Mouse (Mus musculus): Measurements from ENCODE around the gene BC005537. TPM values are rescaled to one million over a fixed set of nuclear protein-coding genes. Genes with fewer than 3 reads are reported as not detected.
"Not testable (repeated sequence)": the region's sequence is repeated elsewhere in the genome, so short reads cannot be mapped to it uniquely, and the experiment has no call there.

Gene BC005537
- polyA plus RNA-seq (2016; fragmentation: Nextera tagmentation; extraction: Ambion mirVana): 20.9 and 22.3 TPM in 2 replicates

- WGBS: 1% methylated on average over 61 of the region's 74 CpGs
- Histone ChIP-seq H3K27me3 (no peaks in the 10 kb centered on the region), H3K4me3 (replicated peaks) (peak within 1 kb of the TSS; percentile 100), H3K9ac (peak within 1 kb of the TSS; percentile 99), H3K27ac (peak within 1 kb of the TSS; percentile 99), H3K36me3 (replicated peaks) (peaks cover 8% of the 10 kb centered on the region), H3K4me1 (peaks cover 26% of the 10 kb centered on the region), H3K9me3 (no peaks in the 10 kb centered on the region), H3K4me2 (peak within 1 kb of the TSS; percentile 82)
- ATAC-seq (ENCODE audit: low FRiP score): peak; percentile 57
Measured at GRCm38 (mm10) chr13:24801308-24801921, at the start of gene BC005537. Gene BC005537, plus strand, starts transcription at chr13:24801657.

DNA sequence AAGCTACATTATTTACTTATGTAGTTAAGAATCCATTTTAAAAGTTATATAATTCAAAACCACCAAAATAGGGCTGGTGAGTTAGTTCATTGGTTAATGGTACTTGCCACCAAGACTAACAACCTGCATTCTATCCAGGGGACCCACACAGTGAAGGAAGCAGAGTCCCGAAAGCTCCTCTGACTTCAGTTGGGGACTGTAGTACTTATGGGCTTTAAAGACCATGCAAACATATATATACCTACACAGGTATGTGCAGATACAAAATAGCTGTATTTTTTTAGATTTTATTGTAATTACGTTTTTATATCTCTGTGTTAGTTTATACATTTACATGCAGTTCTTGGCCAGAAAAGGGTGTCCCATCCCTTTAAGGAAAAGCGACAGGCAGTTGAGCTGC, 44.7 kb upstream of the BC005537 start:
- H3K4me2 ChIP-seq: no peak overlapping the region
- no peak overlapping the region for H3K4me3 ChIP-seq (replicated peaks)
- peaks cover 12% of the 10 kb centered on the region for H3K4me1 ChIP-seq
- H3K36me3 ChIP-seq (replicated peaks): peaks cover 57% of the 10 kb centered on the region
- 90% methylated on average over 3 of the region's 3 CpGs for WGBS
- no peaks in the 10 kb centered on the region for H3K27me3 ChIP-seq
- ATAC-seq (ENCODE audit: low FRiP score): no peak
- no peak overlapping the region for H3K9ac ChIP-seq
- no peaks in the 10 kb centered on the region for H3K9me3 ChIP-seq
- no peak overlapping the region for H3K27ac ChIP-seq

DNA sequence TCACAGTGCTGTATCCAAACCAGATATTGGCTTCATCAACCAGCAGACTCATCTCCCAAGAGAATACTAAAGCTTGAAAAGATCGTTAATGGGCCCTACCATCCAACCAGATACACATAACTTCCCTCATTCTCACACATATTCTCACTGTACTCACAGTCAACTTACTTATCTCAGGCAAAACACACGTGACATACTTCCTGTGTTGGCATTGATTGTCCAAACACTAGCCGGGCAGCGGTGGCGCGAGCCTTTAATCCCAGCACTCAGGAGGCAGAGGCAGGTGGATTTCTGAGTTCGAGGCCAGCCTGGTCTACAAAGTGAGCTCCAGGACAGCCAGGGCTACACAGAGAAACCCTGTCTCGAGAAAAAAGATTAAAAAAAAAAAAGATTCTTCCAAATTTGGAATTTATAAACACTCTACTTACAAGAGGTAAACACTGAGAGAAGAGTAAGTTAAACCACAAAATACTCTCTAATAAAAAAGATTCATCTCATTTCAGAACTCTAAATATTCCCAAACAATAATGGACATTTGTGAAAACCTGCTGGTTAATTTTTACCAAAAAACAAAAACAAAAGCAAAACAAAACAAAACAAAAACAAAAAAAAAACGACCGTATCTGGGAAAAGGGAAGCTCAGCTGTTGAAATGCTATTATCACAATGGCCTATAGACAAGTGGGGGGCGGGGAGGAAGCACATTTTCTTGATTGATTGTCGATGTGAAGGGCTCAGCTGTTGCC, 43.5 kb upstream of the BC005537 start:
- Histone ChIP-seq H3K4me1 (peaks cover 16% of the 10 kb centered on the region), H3K27ac (no peak overlapping the region), H3K36me3 (replicated peaks) (peaks cover 48% of the 10 kb centered on the region), H3K9me3 (no peaks in the 10 kb centered on the region), H3K27me3 (no peaks in the 10 kb centered on the region), H3K4me2 (no peak overlapping the region), H3K9ac (no peak overlapping the region), H3K4me3 (replicated peaks) (no peak overlapping the region)
- no peak for ATAC-seq (ENCODE audit: low FRiP score)
- WGBS: 91% methylated on average over 12 of the region's 12 CpGs

DNA sequence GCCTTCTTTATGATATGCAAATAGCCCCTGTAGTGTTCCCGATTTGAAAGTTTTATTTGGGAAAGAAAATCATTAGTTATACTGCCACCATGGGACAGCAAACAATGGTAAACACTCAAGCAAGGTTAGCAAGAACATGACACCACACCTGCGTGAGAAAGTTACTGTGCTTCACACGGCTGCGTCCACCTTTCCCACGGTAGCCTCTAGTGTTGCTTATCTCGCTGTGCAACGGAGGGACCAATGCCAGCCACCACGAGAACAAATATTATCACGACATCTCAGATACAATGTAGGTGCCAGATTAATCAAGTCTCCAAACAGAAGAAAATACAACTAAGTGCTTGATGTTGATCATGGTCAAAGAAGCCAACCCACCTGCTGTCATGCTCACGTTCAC, 42.0 kb upstream of the BC005537 start:
- H3K36me3 ChIP-seq (replicated peaks): peaks cover 40% of the 10 kb centered on the region
- WGBS: 93% methylated on average over 10 of the region's 10 CpGs
- no peaks in the 10 kb centered on the region for H3K27me3 ChIP-seq
- ATAC-seq (ENCODE audit: low FRiP score): no peak
- H3K9me3 ChIP-seq: no peaks in the 10 kb centered on the region
- peaks cover 16% of the 10 kb centered on the region for H3K4me1 ChIP-seq
- no peak overlapping the region for H3K27ac ChIP-seq
- 0 out of 2 replicates have a peak overlapping the region, but pooled peaks have one; percentile 12 for H3K9ac ChIP-seq
- H3K4me3 ChIP-seq (replicated peaks): no peak overlapping the region
- no peak overlapping the region for H3K4me2 ChIP-seq

GRCm38 (mm10) chr13:24760351-24760870, 41.0 kb upstream of the BC005537 start:
- Histone ChIP-seq H3K4me3 (replicated peaks) (peak overlapping the region; percentile 88), H3K27me3 (no peaks in the 10 kb centered on the region), H3K4me1 (peaks cover 16% of the 10 kb centered on the region), H3K9me3 (no peaks in the 10 kb centered on the region), H3K27ac (no peak overlapping the region), H3K36me3 (replicated peaks) (peaks cover 31% of the 10 kb centered on the region), H3K4me2 (peak overlapping the region; percentile 63), H3K9ac (peak overlapping the region; percentile 76)
- 73% methylated on average over 5 of the region's 5 CpGs for WGBS
- no peak for ATAC-seq (ENCODE audit: low FRiP score)

DNA sequence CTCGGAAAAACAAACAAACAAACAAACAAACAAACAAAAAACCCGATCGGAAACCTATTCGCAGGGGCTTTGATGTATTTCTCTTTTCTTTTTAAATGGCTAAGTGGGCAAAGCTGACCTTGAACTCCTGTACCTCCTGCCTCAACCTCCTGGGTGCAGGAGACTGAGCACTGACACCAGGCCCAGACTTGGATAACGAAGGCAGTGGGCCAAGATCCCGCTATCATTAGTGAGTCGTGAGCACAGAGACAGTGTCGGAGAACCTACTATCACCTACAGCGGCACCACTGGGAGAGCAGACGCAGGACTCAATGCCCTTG, 40.4 kb upstream of the BC005537 start:
- ATAC-seq (ENCODE audit: low FRiP score): no peak
- peak overlapping the region; percentile 95; the same call in 1 of the 2 replicates for H3K27ac ChIP-seq
- H3K9me3 ChIP-seq: no peaks in the 10 kb centered on the region
- H3K4me1 ChIP-seq: peaks cover 16% of the 10 kb centered on the region
- peak overlapping the region; percentile 63 for H3K4me2 ChIP-seq
- H3K9ac ChIP-seq: peak overlapping the region; percentile 76
- 8% methylated on average over 10 of the region's 10 CpGs for WGBS
- peaks cover 26% of the 10 kb centered on the region for H3K36me3 ChIP-seq (replicated peaks)
- peak overlapping the region; percentile 88 for H3K4me3 ChIP-seq (replicated peaks)
- no peaks in the 10 kb centered on the region for H3K27me3 ChIP-seq

DNA sequence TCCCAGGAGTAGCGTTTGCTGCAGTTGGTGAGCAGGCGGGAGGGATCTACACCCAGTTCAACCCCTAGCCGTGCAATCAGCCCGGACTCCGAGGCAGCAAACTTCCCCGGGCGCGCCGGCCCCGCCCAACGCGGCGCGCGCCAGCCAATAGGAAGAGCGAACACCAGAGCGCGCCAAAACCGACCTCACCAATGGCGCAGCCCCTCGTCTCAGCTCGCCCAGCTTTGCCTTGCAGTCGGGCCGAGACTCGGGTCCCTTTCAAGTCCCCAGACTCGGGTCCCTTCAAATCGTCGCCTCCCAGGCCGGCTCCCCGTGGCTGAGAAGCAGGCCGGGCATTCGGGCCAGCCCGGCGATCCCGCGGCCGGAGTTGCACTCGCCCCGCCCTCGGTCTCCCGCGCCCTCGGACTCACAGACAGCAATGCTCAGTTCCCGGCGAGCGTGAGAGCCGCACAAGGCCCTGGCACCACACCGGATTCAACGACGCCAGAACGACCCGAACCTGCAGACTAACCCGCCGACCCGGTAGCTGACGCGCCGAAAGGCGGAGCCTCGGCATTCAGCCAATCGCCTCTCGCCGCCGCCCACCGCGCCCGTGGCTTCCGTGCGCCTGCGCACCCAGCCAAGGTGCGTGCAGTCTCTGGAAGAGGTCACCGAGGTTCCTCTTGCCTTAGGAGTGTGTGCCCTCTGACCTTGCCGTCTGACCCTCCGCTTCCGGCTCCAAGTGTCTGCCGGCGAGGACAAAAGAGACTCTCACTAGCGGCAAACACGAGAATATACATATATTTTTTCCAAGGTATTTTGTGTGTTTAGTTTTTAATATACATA, 39.8 kb upstream of the BC005537 start, which contains the start of gene Gmnn:
Gene Gmnn (minus strand): TSS at position 521 of the 825 bp plus-strand sequence.
- Histone ChIP-seq H3K36me3 (replicated peaks) (peaks cover 23% of the 10 kb centered on the region), H3K4me2 (peak within 1 kb of the TSS; percentile 63), H3K4me3 (replicated peaks) (peak within 1 kb of the TSS; percentile 88), H3K9me3 (no peaks in the 10 kb centered on the region), H3K27ac (peak within 1 kb of the TSS; percentile 95), H3K4me1 (peaks cover 16% of the 10 kb centered on the region), H3K27me3 (no peaks in the 10 kb centered on the region), H3K9ac (peak within 1 kb of the TSS; percentile 76)
- under 1% methylated on average over 77 of the region's 79 CpGs for WGBS
- ATAC-seq (ENCODE audit: low FRiP score): peak; percentile 97

DNA sequence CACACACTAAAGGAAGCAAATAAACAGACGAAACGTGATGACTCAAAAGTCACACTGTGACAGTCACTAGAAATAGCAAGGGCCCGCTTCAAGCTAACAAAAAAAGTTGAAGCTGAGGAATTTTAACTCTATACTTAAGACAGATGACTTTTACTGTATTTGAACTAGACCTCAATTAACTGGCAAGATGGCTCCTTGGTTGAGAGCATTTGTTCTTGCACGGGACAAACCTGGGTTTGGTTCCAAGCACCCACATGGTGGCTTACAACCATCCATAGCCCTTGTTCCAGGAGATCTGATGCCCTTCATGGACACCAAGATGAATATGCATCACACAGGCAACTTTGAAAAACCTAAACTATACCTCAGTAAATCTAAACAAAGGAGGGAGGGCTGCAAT, 39.2 kb upstream of the BC005537 start:
- peak overlapping the region; percentile 63 for H3K4me2 ChIP-seq
- ATAC-seq (ENCODE audit: low FRiP score): no peak
- H3K27ac ChIP-seq: 0 out of 2 replicates have a peak overlapping the region, but pooled peaks have one; percentile 95
- H3K4me1 ChIP-seq: peaks cover 16% of the 10 kb centered on the region
- H3K36me3 ChIP-seq (replicated peaks): peaks cover 20% of the 10 kb centered on the region
- H3K9me3 ChIP-seq: no peaks in the 10 kb centered on the region
- WGBS: 41% methylated on average over 4 of the region's 4 CpGs
- H3K27me3 ChIP-seq: no peaks in the 10 kb centered on the region
- H3K9ac ChIP-seq: peak overlapping the region; percentile 76; the same call in 1 of the 2 replicates
- peak overlapping the region; percentile 88 for H3K4me3 ChIP-seq (replicated peaks)

GRCm38 (mm10) chr13:24767809-24768208, 33.6 kb upstream of the BC005537 start:
- H3K36me3 ChIP-seq (replicated peaks): not testable (repeated sequence)
- 84% methylated on average over 4 of the region's 4 CpGs for WGBS

DNA sequence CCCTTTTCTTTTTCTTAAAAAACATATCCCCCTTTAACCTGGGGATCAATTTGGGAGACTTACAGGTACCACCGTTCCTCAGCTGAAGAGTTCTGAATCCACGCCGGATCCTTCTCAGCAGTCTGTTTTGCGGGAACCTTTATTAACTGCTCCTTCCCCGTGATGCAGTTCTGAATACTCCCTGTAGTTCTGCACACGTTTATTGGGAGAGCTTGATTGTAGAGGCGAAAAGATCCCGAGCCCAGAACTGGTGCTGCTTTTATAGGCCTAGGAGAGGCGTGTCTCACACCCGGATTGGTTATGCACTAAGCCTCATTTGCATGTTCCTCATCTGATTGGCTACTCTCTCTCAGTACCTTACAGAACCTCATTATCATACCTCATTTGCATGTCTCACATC, 30.0 kb upstream of the BC005537 start:
- H3K4me2 ChIP-seq; ATAC-seq (ENCODE audit: low FRiP score); H3K36me3 ChIP-seq (replicated peaks); H3K4me3 ChIP-seq (replicated peaks); H3K4me1 ChIP-seq; H3K9ac ChIP-seq; H3K9me3 ChIP-seq; H3K27ac ChIP-seq; H3K27me3 ChIP-seq: not testable (repeated sequence)
- 96% methylated on average over 10 of the region's 10 CpGs for WGBS

More at GRCm38 (mm10) chr13:24767809-24768208, 33.6 kb upstream of the BC005537 start:
- not testable (repeated sequence) for H3K9me3 ChIP-seq; H3K9ac ChIP-seq; H3K27ac ChIP-seq; H3K4me1 ChIP-seq; ATAC-seq (ENCODE audit: low FRiP score); H3K27me3 ChIP-seq; H3K4me2 ChIP-seq; H3K4me3 ChIP-seq (replicated peaks)

- Histone ChIP-seq H3K4me2 (no peak overlapping the region), H3K27ac (no peak overlapping the region), H3K4me3 (replicated peaks) (no peak overlapping the region), H3K9me3 (no peaks in the 10 kb centered on the region), H3K27me3 (no peaks in the 10 kb centered on the region), H3K9ac (no peak overlapping the region), H3K4me1 (no peaks in the 10 kb centered on the region), H3K36me3 (replicated peaks) (no peaks in the 10 kb centered on the region)
- WGBS: 50% methylated on average over 7 of the region's 7 CpGs
- ATAC-seq (ENCODE audit: low FRiP score): no peak
Measured at GRCm38 (mm10) chr13:24776146-24776844, 25.2 kb upstream of the BC005537 start.
